Mouse (Mus musculus): Measurements from ENCODE around the gene Tnxb. TPM values are rescaled to one million over a fixed set of nuclear protein-coding genes. Genes with fewer than 3 reads are reported as not detected.

Gene Tnxb
- polyA plus RNA-seq, 1 experiment from 2014 or later = 0.26 TPM

- no peak for ATAC-seq (replicated peaks; ENCODE audit: low FRiP score, low read depth)
- H3K4me2 ChIP-seq (ENCODE audit: low read length) = no peak overlapping the region
- no peaks in the 10 kb centered on the region for H3K36me3 ChIP-seq (ENCODE audit: insufficient read depth, low read length)
- no peak overlapping the region for H3K4me3 ChIP-seq (replicated peaks; ENCODE audit: low read depth, low read length)
- H3K9me3 ChIP-seq (replicated peaks; ENCODE audit: low read length) = no peaks in the 10 kb centered on the region
- no peak for DNase-seq (ENCODE audit: low spot score)
- H3K4me1 ChIP-seq (replicated peaks; ENCODE audit: insufficient read depth, low read length) = peaks cover 18% of the 10 kb centered on the region; the same call in 1 of the 2 replicates
- 59% methylated on average over 3 of the region's 3 CpGs for WGBS
- no peak for TF ChIP-seq CTCF (IDR thresholded peaks at IDR 0.05; ENCODE audit: low read depth)
- H3K9ac ChIP-seq (ENCODE audit: low read depth, low read length) = no peak overlapping the region
- H3K27ac ChIP-seq = no peak overlapping the region
- H3K27me3 ChIP-seq (ENCODE audit: insufficient read depth, low read length) = no peaks in the 10 kb centered on the region; the same call in 1 of the 2 replicates
Observed at GRCm38 (mm10) chr17:34659897-34660214, 10.5 kb upstream of the Tnxb start.

- WGBS = 25% methylated on average over 11 of the region's 11 CpGs
- no peaks in the 10 kb centered on the region; the same call in 1 of the 2 replicates for H3K27me3 ChIP-seq (ENCODE audit: insufficient read depth, low read length)
- ATAC-seq (replicated peaks; ENCODE audit: low FRiP score, low read depth) = no peak
Observed at GRCm38 (mm10) chr17:34660259-34660820, 10.0 kb upstream of the Tnxb start.

GRCm38 (mm10) chr17:34661121-34661591 lies 9.2 kb upstream of the Tnxb start:
- Histone ChIP-seq H3K4me1 (replicated peaks; ENCODE audit: insufficient read depth, low read length) (peaks cover 18% of the 10 kb centered on the region; the same call in 1 of the 2 replicates), H3K27ac (peak overlapping the region; percentile 9; the same call in 1 of the 2 replicates), H3K9me3 (replicated peaks; ENCODE audit: low read length) (no peaks in the 10 kb centered on the region), H3K4me2 (ENCODE audit: low read length) (peak overlapping the region; percentile 43), H3K27me3 (ENCODE audit: insufficient read depth, low read length) (no peaks in the 10 kb centered on the region; the same call in 1 of the 2 replicates), H3K36me3 (ENCODE audit: insufficient read depth, low read length) (no peaks in the 10 kb centered on the region), H3K9ac (ENCODE audit: low read depth, low read length) (no peak overlapping the region), H3K4me3 (replicated peaks; ENCODE audit: low read depth, low read length) (0 out of 2 replicates have a peak overlapping the region, but pooled peaks have one; percentile 9)
- no peak for TF ChIP-seq CTCF (IDR thresholded peaks at IDR 0.05; ENCODE audit: low read depth)
- DNase-seq (ENCODE audit: low spot score) (peak; percentile 82), ATAC-seq (replicated peaks; ENCODE audit: low FRiP score, low read depth) (peak; percentile 31; the same call in 1 of the 2 replicates)
- WGBS = 2% methylated on average over 19 of the region's 19 CpGs

More at GRCm38 (mm10) chr17:34660259-34660820, 10.0 kb upstream of the Tnxb start:
- no peak for DNase-seq (ENCODE audit: low spot score)
- no peaks in the 10 kb centered on the region for H3K36me3 ChIP-seq (ENCODE audit: insufficient read depth, low read length)
- H3K27ac ChIP-seq = no peak overlapping the region
- TF ChIP-seq CTCF (IDR thresholded peaks at IDR 0.05; ENCODE audit: low read depth) = no peak
- H3K9ac ChIP-seq (ENCODE audit: low read depth, low read length) = no peak overlapping the region
- no peak overlapping the region for H3K4me2 ChIP-seq (ENCODE audit: low read length)
- no peaks in the 10 kb centered on the region for H3K9me3 ChIP-seq (replicated peaks; ENCODE audit: low read length)
- H3K4me3 ChIP-seq (replicated peaks; ENCODE audit: low read depth, low read length) = no peak overlapping the region
- peaks cover 18% of the 10 kb centered on the region; the same call in 1 of the 2 replicates for H3K4me1 ChIP-seq (replicated peaks; ENCODE audit: insufficient read depth, low read length)

- no peak for ATAC-seq (replicated peaks; ENCODE audit: low FRiP score, low read depth)
- Histone ChIP-seq H3K27ac (no peak overlapping the region), H3K27me3 (ENCODE audit: insufficient read depth, low read length) (no peaks in the 10 kb centered on the region; the same call in 1 of the 2 replicates), H3K9me3 (replicated peaks; ENCODE audit: low read length) (no peaks in the 10 kb centered on the region), H3K4me1 (replicated peaks; ENCODE audit: insufficient read depth, low read length) (peaks cover 18% of the 10 kb centered on the region; the same call in 1 of the 2 replicates), H3K4me3 (replicated peaks; ENCODE audit: low read depth, low read length) (no peak overlapping the region), H3K9ac (ENCODE audit: low read depth, low read length) (no peak overlapping the region), H3K4me2 (ENCODE audit: low read length) (no peak overlapping the region), H3K36me3 (ENCODE audit: insufficient read depth, low read length) (no peaks in the 10 kb centered on the region)
- no peak for DNase-seq (ENCODE audit: low spot score)
- no peak for TF ChIP-seq CTCF (IDR thresholded peaks at IDR 0.05; ENCODE audit: low read depth)
- WGBS = 84% methylated on average over 1 of the region's 1 CpGs
Observed at GRCm38 (mm10) chr17:34662468-34662867, 7.9 kb upstream of the Tnxb start.

GRCm38 (mm10) chr17:34662978-34663377 lies 7.4 kb upstream of the Tnxb start:
- Histone ChIP-seq H3K4me1 (replicated peaks; ENCODE audit: insufficient read depth, low read length) (peaks cover 18% of the 10 kb centered on the region; the same call in 1 of the 2 replicates), H3K9me3 (replicated peaks; ENCODE audit: low read length) (no peaks in the 10 kb centered on the region), H3K4me2 (ENCODE audit: low read length) (no peak overlapping the region), H3K36me3 (ENCODE audit: insufficient read depth, low read length) (no peaks in the 10 kb centered on the region), H3K27ac (no peak overlapping the region), H3K27me3 (ENCODE audit: insufficient read depth, low read length) (no peaks in the 10 kb centered on the region; the same call in 1 of the 2 replicates), H3K4me3 (replicated peaks; ENCODE audit: low read depth, low read length) (no peak overlapping the region), H3K9ac (ENCODE audit: low read depth, low read length) (no peak overlapping the region)
- no peak for ATAC-seq (replicated peaks; ENCODE audit: low FRiP score, low read depth)
- no peak for DNase-seq (ENCODE audit: low spot score)
- no peak for TF ChIP-seq CTCF (IDR thresholded peaks at IDR 0.05; ENCODE audit: low read depth)
- 89% methylated on average over 8 of the region's 8 CpGs for WGBS

GRCm38 (mm10) chr17:34663558-34663957 lies 6.8 kb upstream of the Tnxb start:
- Histone ChIP-seq H3K27ac (no peak overlapping the region), H3K9ac (ENCODE audit: low read depth, low read length) (no peak overlapping the region), H3K27me3 (ENCODE audit: insufficient read depth, low read length) (no peaks in the 10 kb centered on the region; the same call in 1 of the 2 replicates), H3K4me1 (replicated peaks; ENCODE audit: insufficient read depth, low read length) (peaks cover 18% of the 10 kb centered on the region; the same call in 1 of the 2 replicates), H3K4me2 (ENCODE audit: low read length) (no peak overlapping the region), H3K4me3 (replicated peaks; ENCODE audit: low read depth, low read length) (no peak overlapping the region), H3K36me3 (ENCODE audit: insufficient read depth, low read length) (no peaks in the 10 kb centered on the region), H3K9me3 (replicated peaks; ENCODE audit: low read length) (no peaks in the 10 kb centered on the region)
- no peak for TF ChIP-seq CTCF (IDR thresholded peaks at IDR 0.05; ENCODE audit: low read depth)
- WGBS = 43% methylated on average over 1 of the region's 1 CpGs
- DNase-seq (ENCODE audit: low spot score) = no peak
- no peak for ATAC-seq (replicated peaks; ENCODE audit: low FRiP score, low read depth)

Data from kidney, postnatal 0 days (tissue).